Comparison of ENCODE assay signal across 18 mouse cellular contexts in the genomic region with DNA sequence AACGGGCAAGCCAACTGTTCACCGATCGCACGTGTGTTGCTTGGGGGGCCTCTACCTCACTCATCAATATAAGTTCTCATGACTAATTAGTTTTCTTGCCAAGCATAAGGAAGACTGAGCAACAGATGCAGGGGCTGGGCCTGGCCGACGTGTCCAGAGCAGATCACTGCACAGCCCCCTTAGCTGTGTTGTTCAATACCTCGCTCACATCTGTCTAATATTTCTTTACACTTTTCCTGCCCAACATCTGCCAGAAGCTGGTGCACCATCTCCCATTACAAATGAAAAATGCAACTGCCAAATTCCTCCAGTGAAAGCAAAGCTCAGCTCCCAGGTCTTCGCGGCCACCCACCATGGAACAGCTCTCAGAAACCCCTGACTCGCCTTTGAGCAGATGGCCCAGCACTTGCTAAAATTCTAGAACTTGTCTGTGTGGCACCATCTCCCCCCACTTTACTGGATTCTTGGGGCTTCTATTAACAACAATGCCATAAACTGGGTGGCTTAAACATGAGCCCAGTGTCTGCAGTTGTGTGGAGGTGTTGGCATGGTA.
"Had no signal": no experiment of that assay in that cellular context is flagged by ENCODE, and none has a peak within 500 bp of the region (broad histone marks: within the 10 kb centered on the region; RNA-seq: fewer than 3 reads in every experiment).

No protein-coding gene starts in this region.

- H3K27ac ChIP-seq: midbrain, embryonic 10.5 days; midbrain, embryonic 13.5 days; neural tube, embryonic 13.5 days; neural tube, embryonic 15.5 days had no signal

- H3K36me3 ChIP-seq: midbrain, embryonic 10.5 days; midbrain, embryonic 13.5 days; neural tube, embryonic 13.5 days; neural tube, embryonic 15.5 days had no signal

- H3K9me3 ChIP-seq: midbrain, embryonic 10.5 days; midbrain, embryonic 13.5 days; neural tube, embryonic 13.5 days; neural tube, embryonic 15.5 days had no signal

- ATAC-seq: midbrain, embryonic 13.5 days; midbrain, embryonic 16.5 days had no signal

- H3K27me3 ChIP-seq: midbrain, embryonic 13.5 days; neural tube, embryonic 13.5 days; neural tube, embryonic 15.5 days had no signal

- H3K4me2 ChIP-seq: lung, embryonic 14.5 days; midbrain, embryonic 13.5 days; neural tube, embryonic 13.5 days; neural tube, embryonic 15.5 days had no signal

- DNase-seq: lung, adult 18-20 months; lung, embryonic 14.5 days; lung, postnatal 10 days; lung, postnatal 4 days; retina, postnatal 1 day; right cerebral cortex, adult 18-20 months; right cerebral cortex, postnatal 25 days; right cerebral cortex, postnatal 4 days; spleen, adult 18-20 months; thymus, adult 18-20 months; thymus, postnatal 14 days; thymus, postnatal 36 days had no signal

- H3K4me3 ChIP-seq: midbrain, embryonic 10.5 days; midbrain, embryonic 13.5 days; myocyte; neural tube, embryonic 13.5 days; neural tube, embryonic 15.5 days had no signal

- H3K9ac ChIP-seq: lung, embryonic 14.5 days; midbrain, embryonic 13.5 days; neural tube, embryonic 13.5 days; neural tube, embryonic 15.5 days had no signal
